Mouse (Mus musculus) G1E (cell line): ENCODE measurements at regions not wholly inside any gene's neighbourhood (a gene's known extent, or its start where the extent isn't known, plus 50 kb on each side); places are given as distances from the start of the nearest gene placed in this dataset.

Experiments
- ATAC-seq: 2 replicates; pipeline ENCODE4 v1.8.0; 2016; ENCODE audit warnings: mild to moderate bottlenecking; ENCODE audit not compliant: insufficient number of reproducible peaks, poor library complexity, low FRiP score, severe bottlenecking; ENCODE audit errors: extremely low read depth
- DNase-seq: peaks from one replicate; pipeline ENCODE4 v3.0.0; 2012; ENCODE audit warnings: low spot score
- H3K27me3 ChIP-seq: 2 replicates; pipeline ENCODE4 v1.6.1; 2012; ENCODE audit warnings: mild to moderate bottlenecking, low read length, inconsistent platforms; ENCODE audit not compliant: insufficient read depth
- H3K36me3 ChIP-seq: replicated peaks from 2 replicates; pipeline ENCODE3; 2012; ENCODE audit warnings: mild to moderate bottlenecking, inconsistent platforms
- H3K4me1 ChIP-seq: 2 replicates; pipeline ENCODE4 v1.6.1; 2012; ENCODE audit warnings: low read depth, low read length, inconsistent platforms, mixed read lengths; ENCODE audit not compliant: insufficient read depth
- H3K4me3 ChIP-seq: 2 replicates; pipeline ENCODE4 v1.5.1; 2012; ENCODE audit warnings: low read depth, mild to moderate bottlenecking, inconsistent platforms, low read length, moderate library complexity, mixed read lengths
- H3K9me3 ChIP-seq: replicated peaks from 2 replicates; pipeline ENCODE4 v1.6.1; 2012; ENCODE audit warnings: inconsistent platforms
- CTCF ChIP-seq: IDR thresholded peaks from 2 replicates; pipeline ENCODE4 v1.5.1; 2012; ENCODE audit warnings: low read depth, low read length, inconsistent platforms, mixed read lengths
- GATA1 ChIP-seq: IDR thresholded peaks from 2 replicates; pipeline ENCODE4 v1.6.1; 2012; ENCODE audit warnings: borderline replicate concordance, low read length, inconsistent platforms, mixed read lengths
- POLR2AphosphoS5 ChIP-seq: IDR thresholded peaks from 2 replicates; pipeline ENCODE4 v1.6.1; 2012; ENCODE audit warnings: low read depth, low read length, inconsistent platforms; ENCODE audit not compliant: insufficient replicate concordance
- TAL1 ChIP-seq: conservative IDR thresholded peaks from 2 replicates; pipeline ENCODE4 v1.6.1; 2012; ENCODE audit warnings: low read depth, low read length, inconsistent platforms, mixed read lengths

DNA sequence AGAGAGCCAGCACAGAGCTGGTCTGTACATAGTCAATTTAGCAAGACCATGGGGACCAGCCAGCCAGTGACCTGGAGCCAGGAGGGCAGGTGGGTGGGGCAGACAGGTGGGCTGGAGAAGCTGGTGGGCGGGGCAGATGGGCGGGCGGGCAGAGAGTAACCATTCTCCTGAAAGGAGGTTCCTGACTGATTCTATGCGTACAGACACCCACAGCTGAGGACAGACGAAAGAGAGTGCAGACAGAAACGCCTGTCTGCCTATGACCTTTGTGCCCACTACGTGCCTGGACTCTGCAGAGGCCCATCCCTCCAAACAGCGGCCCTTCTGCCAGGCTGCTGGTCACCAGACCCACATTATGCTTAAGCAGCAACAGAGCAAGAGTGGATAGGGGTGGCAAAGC is 51.5 kb upstream of the Ephb1 start:
- ATAC-seq = no peak
- Histone ChIP-seq H3K4me3 (no peak overlapping the region; the same call in 1 of the 2 replicates), H3K4me1 (no peaks in the 10 kb centered on the region), H3K9me3 (peaks cover 82% of the 10 kb centered on the region), H3K36me3 (no peaks in the 10 kb centered on the region), H3K27me3 (no peaks in the 10 kb centered on the region)
- TF ChIP-seq TAL1 (no peak), GATA1 (no peak), CTCF (no peak), POLR2AphosphoS5 (no peak)
- DNase-seq = no peak
